Mouse (Mus musculus): ENCODE measurements at regions not wholly inside any gene's neighbourhood (a gene's known extent, or its start where the extent isn't known, plus 50 kb on each side); places are given as distances from the start of the nearest gene placed in this dataset.
A peak's percentile ranks its signal among the peaks of the same experiment; 100 is the strongest.

- intact Hi-C loops (cut with DNase I), result no loop called here
- Histone ChIP-seq H3K27ac (no peak overlapping the region), H3K4me3 (no peak overlapping the region)
- TF ChIP-seq CTCF (IDR thresholded peaks at IDR 0.05), result no peak
- peak; percentile 60 for DNase-seq
Measured at GRCm38 (mm10) chr13:114636731-114637130, 178.0 kb upstream of the Fst start.

DNA sequence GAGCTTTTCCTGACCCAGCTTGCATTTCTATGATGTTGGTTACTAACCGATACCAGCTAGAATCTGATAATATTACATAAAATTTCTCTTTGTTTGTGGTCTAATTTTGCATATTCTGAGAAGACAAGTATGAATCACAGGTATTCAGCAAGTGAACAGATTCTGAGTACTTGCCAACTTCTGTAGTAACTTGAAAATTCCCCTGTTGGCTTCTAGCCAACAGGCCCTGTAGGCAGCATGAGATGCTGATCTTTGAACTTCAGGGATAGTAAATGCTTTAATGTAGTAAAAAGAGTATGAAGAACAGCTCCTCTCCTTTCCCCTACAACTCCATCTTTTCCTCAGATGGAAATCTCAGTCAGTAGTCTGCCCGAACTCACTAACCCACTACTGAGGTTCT is 178.5 kb upstream of the Mocs2 start:
- no peak for DNase-seq
- H3K4me3 ChIP-seq, result no peak overlapping the region
- H3K27ac ChIP-seq, result no peak overlapping the region
- no peak for TF ChIP-seq CTCF (IDR thresholded peaks at IDR 0.05)
- intact Hi-C loops (cut with DNase I), result no loop called here

- no peak overlapping the region for H3K27ac ChIP-seq
Measured at GRCm38 (mm10) chr13:114641688-114642390, 176.2 kb upstream of the Mocs2 start.

DNA sequence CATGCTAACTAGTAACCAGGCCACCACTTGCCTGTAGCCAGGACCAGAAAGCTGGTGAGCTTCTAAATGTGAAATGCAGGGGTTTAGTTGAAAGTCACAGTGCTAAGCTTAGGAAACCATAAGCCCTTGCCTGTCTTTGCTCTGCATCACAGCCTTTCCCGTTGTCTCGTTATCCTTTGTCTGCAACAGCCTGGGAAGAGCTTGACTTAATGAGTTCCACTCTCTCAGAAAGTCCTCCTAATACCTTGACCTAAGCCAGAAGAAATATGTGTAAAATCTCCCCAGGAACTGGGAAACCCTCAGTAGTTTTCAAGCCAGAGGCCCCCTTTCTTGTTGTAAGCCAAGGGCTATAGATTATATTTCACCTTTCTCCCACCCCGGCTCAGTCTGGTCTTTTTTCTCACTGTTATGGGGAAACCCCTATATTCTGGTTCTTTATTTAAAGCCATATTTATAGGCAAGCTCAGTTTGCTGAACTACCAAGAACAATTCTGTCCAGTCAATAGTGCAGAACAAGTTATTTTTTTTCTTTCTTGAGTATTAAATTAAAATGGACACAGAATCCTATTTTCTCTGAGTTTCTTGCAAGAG is 175.0 kb upstream of the Mocs2 start:
- no peak for TF ChIP-seq CTCF (IDR thresholded peaks at IDR 0.05)
- H3K27ac ChIP-seq, result no peak overlapping the region
- no peak overlapping the region for H3K4me3 ChIP-seq
- intact Hi-C loops (cut with DNase I), result no loop called here
- DNase-seq, result no peak

More at GRCm38 (mm10) chr13:114641688-114642390, 176.2 kb upstream of the Mocs2 start:
- no peak for DNase-seq
- no peak for TF ChIP-seq CTCF (IDR thresholded peaks at IDR 0.05)
- intact Hi-C loops (cut with DNase I), result no loop called here
- H3K4me3 ChIP-seq, result no peak overlapping the region

- no peak overlapping the region for H3K4me3 ChIP-seq
- no peak overlapping the region for H3K27ac ChIP-seq
- DNase-seq, result no peak
- intact Hi-C loops (cut with DNase I), result no loop called here
- no peak for TF ChIP-seq CTCF (IDR thresholded peaks at IDR 0.05)
Measured at GRCm38 (mm10) chr13:114643521-114643920, 174.5 kb upstream of the Mocs2 start.

DNA sequence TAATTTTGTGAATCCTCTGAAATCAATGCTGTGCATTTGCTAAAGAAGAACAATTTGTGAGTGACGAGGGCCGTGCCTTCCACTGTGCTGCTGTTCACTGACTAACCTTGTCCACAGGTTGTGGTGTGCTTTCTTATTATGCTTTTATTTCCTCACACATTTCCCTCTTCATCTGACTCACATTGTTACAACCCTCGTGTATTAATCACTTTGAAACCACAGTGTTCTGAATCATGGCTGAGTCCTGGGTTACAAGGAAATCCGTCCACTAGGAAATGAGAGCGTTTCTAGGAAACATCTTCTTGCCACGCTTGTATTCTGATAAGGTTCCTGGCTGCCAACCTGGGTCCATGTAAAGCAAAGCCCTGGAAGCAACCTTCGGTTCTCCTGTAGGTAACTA is 163.8 kb upstream of the Mocs2 start:
- no peak for TF ChIP-seq CTCF (IDR thresholded peaks at IDR 0.05)
- H3K4me3 ChIP-seq, result no peak overlapping the region
- intact Hi-C loops (cut with DNase I), result no loop called here
- DNase-seq, result no peak
- peak overlapping the region; percentile 59 for H3K27ac ChIP-seq

DNA sequence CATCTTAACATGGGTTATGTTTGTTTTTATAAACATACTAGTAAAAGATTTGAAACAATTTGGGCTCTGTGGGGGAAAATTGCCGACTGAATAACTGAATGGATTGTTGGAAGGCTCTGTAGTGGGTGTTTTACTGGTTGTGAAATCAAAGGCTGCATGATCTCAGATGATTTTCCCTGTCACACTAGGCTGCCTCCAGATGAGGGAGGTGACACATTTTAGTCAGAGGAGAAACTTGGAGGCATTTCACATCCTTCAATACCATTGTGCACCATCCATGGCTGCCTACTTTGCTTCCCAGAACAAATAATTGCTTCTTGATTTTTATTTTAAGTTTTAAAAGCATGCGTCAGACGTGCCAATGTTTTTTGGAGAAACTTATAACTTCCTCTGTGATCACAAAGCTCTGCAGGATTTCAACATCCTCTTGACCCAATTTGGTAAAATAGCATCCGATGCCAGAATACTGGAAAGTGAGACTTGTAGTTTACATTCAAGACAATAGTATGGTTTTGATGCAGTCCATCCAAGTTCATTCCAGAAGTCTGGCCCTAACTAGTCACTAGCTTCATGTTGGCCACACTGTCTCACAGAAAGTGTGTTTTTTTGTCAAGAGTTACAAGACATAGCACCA is 163.0 kb upstream of the Mocs2 start:
- Histone ChIP-seq H3K27ac (peak overlapping the region; percentile 59), H3K4me3 (no peak overlapping the region)
- intact Hi-C loops (cut with DNase I), result no loop called here
- DNase-seq, result peak; percentile 14
- no peak for TF ChIP-seq CTCF (IDR thresholded peaks at IDR 0.05)

DNA sequence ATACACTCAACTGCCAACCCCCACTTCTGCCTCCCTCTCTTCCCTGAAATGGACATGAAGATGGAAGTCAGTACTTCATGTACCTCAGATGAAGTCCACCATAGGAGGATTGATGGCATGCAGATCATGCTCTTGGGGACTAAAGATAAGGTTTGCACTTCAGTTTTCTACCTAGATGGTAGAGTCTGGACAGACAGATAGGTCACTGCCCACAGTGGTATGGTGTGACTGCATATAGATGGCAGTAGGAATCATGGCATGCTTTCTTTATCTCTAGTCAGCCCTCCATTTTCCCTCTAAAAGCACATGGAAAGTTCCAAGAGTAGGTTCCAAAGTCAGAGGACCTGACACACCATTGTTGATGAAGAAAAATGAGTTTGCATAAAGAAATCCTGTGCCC is 145.6 kb upstream of the Mocs2 start:
- DNase-seq, result no peak
- intact Hi-C loops (cut with DNase I), result no loop called here
- no peak for TF ChIP-seq CTCF (IDR thresholded peaks at IDR 0.05)
- Histone ChIP-seq H3K27ac (no peak overlapping the region), H3K4me3 (no peak overlapping the region)

GRCm38 (mm10) chr13:114679703-114680378 is 138.2 kb upstream of the Mocs2 start:
- intact Hi-C loops (cut with DNase I), result no loop called here
- no peak for TF ChIP-seq CTCF (IDR thresholded peaks at IDR 0.05)
- DNase-seq, result no peak
- H3K4me3 ChIP-seq, result no peak overlapping the region
- peak overlapping the region; percentile 62 for H3K27ac ChIP-seq

GRCm38 (mm10) chr13:114680379-114680733 is 137.7 kb upstream of the Mocs2 start:
- peak overlapping the region; percentile 62 for H3K27ac ChIP-seq
- no peak for TF ChIP-seq CTCF (IDR thresholded peaks at IDR 0.05)
- DNase-seq, result no peak

DNA sequence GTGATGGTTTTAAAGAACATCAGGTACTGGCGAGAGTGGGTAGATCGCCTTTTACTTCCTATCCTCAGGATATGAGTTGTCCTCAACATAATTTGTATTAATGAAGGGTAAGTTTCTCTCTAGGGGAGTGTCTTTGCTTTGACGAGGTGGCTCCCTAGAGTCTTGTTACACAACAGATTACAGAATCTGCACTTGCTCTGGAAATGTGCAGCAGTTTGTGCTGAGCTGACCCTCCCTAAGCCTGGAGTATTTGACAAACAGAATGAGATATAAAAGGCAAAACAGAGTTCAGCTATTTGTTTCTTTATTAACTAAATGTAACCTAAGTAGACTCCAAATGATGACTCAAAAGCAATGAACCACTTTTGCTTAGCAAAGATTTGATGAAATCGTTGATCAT is 136.8 kb upstream of the Mocs2 start:
- intact Hi-C loops (cut with DNase I), result no loop called here
- Histone ChIP-seq H3K27ac (peak overlapping the region; percentile 62), H3K4me3 (no peak overlapping the region)
- TF ChIP-seq CTCF (IDR thresholded peaks at IDR 0.05), result no peak
- no peak for DNase-seq

More at GRCm38 (mm10) chr13:114680379-114680733, 137.7 kb upstream of the Mocs2 start:
- no peak overlapping the region for H3K4me3 ChIP-seq
- intact Hi-C loops (cut with DNase I), result no loop called here

DNA sequence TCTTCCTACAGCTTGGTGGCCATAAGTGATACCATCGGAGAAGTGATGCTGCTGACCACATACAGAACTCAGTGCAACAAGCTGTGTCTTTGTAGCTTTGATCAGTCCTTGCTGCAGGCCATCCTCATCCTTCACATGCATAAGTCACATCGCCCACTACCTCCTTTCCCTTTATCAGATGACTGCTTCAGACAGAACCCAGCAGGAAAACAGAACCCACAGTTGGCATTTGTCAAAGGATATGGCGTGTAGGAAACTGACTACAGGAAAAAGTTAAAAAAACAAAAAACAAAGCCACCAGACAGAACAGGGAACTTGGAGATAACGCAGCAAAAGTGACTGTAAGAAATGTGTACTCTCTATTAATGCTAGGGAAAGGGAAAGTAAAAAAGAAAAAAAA is 136.1 kb upstream of the Mocs2 start:
- H3K27ac ChIP-seq, result peak overlapping the region; percentile 56
- TF ChIP-seq CTCF (IDR thresholded peaks at IDR 0.05), result no peak
- no peak overlapping the region for H3K4me3 ChIP-seq
- no peak for DNase-seq
- intact Hi-C loops (cut with DNase I), result no loop called here

DNA sequence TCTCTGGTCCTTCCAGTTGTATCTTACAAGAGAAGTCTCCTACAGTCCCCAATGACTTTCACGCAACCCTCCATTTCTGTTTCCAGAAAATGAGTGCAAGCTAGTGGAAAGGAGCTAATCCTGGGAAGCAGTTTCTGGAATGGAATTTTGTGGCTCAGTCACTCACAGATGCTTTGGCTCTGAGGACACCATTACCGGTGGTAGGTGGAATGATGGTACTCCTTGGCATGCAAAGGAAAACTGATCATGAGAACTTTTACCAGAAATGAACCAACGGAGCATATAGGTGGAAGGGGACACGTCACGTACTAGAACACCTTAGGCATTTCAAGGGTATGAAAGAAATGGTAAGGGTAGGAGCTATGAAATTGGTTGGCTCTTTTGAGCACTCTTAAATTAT is 135.1 kb upstream of the Mocs2 start:
- intact Hi-C loops (cut with DNase I), result no loop called here
- H3K4me3 ChIP-seq, result no peak overlapping the region

More for the DNA sequence above, 135.1 kb upstream of the Mocs2 start:
- no peak overlapping the region for H3K27ac ChIP-seq
- TF ChIP-seq CTCF (IDR thresholded peaks at IDR 0.05), result no peak
- no peak for DNase-seq

Measured in gastrocnemius, adult 2 months (tissue).